Mouse (Mus musculus): Measurements from ENCODE around the gene Cst13. TPM values are rescaled to one million over a fixed set of nuclear protein-coding genes. Genes with fewer than 3 reads are reported as not detected.

Cst13 gene
- total RNA-seq, 2 experiments from 2014 or later, result not detected

GRCm38 (mm10) chr2:148874617-148875334, 54.9 kb downstream of the Cst13 start:
- DNase-seq, result no peak

- DNase-seq, result peak; percentile 97
These were observed 55.5 kb downstream of the Cst13 start, which contains the start of gene Cst3 for GRCm38 (mm10) chr2:148875335-148875811. Gene Cst3 (minus strand): TSS chr2:148875692.

GRCm38 (mm10) chr2:148877016-148877770, 57.3 kb downstream of the Cst13 start:
- DNase-seq, result peak; percentile 62

GRCm38 (mm10) chr2:148878641-148879130, 58.8 kb downstream of the Cst13 start:
- no peak for DNase-seq

- peak; percentile 60 for DNase-seq
These were observed 59.3 kb downstream of the Cst13 start for GRCm38 (mm10) chr2:148879199-148879598.

Other genes starting within 250 kb of the Cst13 start
- 1 to 10 TPM; 5.3 to 5.6 TPM for gene Nxt1, start 147.5 kb upstream of the Cst13 start, total RNA-seq (2021)
- 10 to 100 TPM; 16.4 to 17.9 TPM for gene Gzf1, start 139.1 kb upstream of the Cst13 start, total RNA-seq (2021)
- 1 to 10 TPM; 3.8 to 4.0 TPM for gene Napb, start 87.6 kb upstream of the Cst13 start, total RNA-seq (2021)
- gene Cstl1, start 69.7 kb upstream of the Cst13 start, total RNA-seq (2021), result not detected
- not detected for gene Cst11, start 48.6 kb upstream of the Cst13 start, total RNA-seq (2021)
- not detected for gene 8030411F24Rik, start 38.1 kb upstream of the Cst13 start, total RNA-seq (2021)
- not detected for gene Cst12, start 30.7 kb upstream of the Cst13 start, total RNA-seq (2021)
- gene Cst8, start 21.3 kb upstream of the Cst13 start, total RNA-seq (2021), result not detected
- gene Cst9, start 15.1 kb downstream of the Cst13 start, total RNA-seq (2021), result not detected
- 1 to 10 TPM; 1.3 to 1.4 TPM for gene 9230104L09Rik, start 45.0 kb downstream of the Cst13 start, total RNA-seq (2021)
- 100 to 1,000 TPM; 540 to 563 TPM for gene Cst3, start 55.6 kb downstream of the Cst13 start, total RNA-seq (2021)
- not detected for gene Gm1330, start 183.2 kb downstream of the Cst13 start, total RNA-seq (2021)
- gene Gm10750, start 197.2 kb downstream of the Cst13 start, total RNA-seq (2021), result not detected

All from gastrocnemius, postnatal 25 days (tissue).